Mouse (Mus musculus) activated CD4-positive, CD25-positive, alpha-beta regulatory T cell, adult 4 months (primary cell): ENCODE results near the gene Sowahd. TPM values are rescaled to one million over a fixed set of nuclear protein-coding genes. Genes with fewer than 3 reads are reported as not detected.

Experiments
- ATAC-seq: one replicate; pipeline ENCODE4 v1.8.0; 2017
- polyA plus RNA-seq, 2 experiments: library from polyadenylated mRNA; unstranded; fragments of 100-300 nt; shearing (Covaris generic); gene quantifications; one replicate each; pipeline ENCODE4 v1.2.1; 2017

Sowahd gene
- polyA plus RNA-seq, 2 experiments from 2014 or later, result not detected

DNA sequence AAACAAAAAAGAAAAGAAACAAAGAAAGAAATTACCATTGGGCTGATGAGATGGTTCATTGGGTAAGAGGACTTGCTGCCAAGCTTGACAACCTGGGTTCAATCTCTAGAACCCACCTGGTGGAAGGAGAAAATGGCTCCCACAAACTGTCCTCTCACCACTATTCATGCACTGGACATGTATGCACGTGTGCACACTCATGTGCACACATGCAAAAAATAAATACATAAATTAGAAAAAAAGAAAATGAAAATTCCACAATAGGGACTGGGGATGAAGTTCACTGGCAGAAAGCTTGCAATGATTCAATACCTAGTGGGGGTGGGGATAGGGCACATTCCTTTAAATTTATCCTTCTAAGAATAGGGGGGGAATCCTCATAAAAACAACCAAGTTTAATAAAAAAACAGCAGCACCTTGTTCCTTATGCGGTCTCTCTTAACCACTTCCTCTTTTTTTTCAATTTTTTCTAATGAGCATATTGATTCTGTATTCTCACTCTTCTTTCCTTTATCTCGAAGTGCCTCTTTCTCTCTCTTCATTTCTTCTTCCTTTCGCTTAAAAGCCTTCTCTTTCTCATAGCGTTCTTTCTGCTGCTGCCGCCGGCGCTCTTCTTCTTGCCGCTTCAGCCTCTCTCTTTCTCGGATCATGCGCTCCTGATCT, 46.6 kb downstream of the Sowahd start:
- ATAC-seq, result no peak

DNA sequence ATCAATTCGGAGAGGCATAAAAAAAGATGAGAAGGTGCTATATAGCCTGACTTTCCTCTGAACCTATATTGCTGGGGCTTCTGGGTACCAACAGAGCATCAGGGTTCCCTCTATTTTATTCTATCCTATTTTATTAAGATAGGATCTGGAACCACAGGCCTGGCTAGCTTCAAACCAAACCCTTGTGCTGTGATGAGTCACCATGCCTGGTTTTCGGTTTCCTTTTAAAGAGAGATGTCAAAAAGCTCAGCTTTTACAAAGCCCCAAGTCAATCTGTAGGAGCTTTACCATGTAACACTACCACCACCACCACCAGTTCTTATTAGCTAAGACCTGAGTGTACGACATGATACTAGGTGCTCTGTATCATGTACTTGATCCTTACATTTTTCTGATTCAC, 50.0 kb downstream of the Sowahd start:
- ATAC-seq, result no peak

Other genes starting within 250 kb of the Sowahd start
- 100 to 1,000 TPM; 134 to 158 TPM for gene Ube2a, start 174.9 kb upstream of the Sowahd start, polyA plus RNA-seq
- gene C330007P06Rik, start 174.7 kb upstream of the Sowahd start, polyA plus RNA-seq, result 10 to 100 TPM; 27.3 to 30.0 TPM
- gene Nkrf, start 145.9 kb upstream of the Sowahd start, polyA plus RNA-seq, result 1 to 10 TPM; 2.5 to 2.6 TPM
- gene Sept6, start 57.1 kb upstream of the Sowahd start, polyA plus RNA-seq, result 100 to 1,000 TPM; 146 to 160 TPM
- 1,000 to 10,000 TPM in 1 of 2 experiments, 100 to 1,000 TPM in 1; 652 to 1,206 TPM for gene Rpl39, start 36.6 kb downstream of the Sowahd start, polyA plus RNA-seq
- 10 to 100 TPM; 33.8 to 46.6 TPM for gene Upf3b, start 61.5 kb downstream of the Sowahd start, polyA plus RNA-seq
- gene Nkap, start 78.0 kb downstream of the Sowahd start, polyA plus RNA-seq, result 10 to 100 TPM; 19.3 to 27.4 TPM
- under 1 TPM in 1 of 2 experiments, not detected in 1; 0.19 TPM for gene Akap14, start 120.0 kb downstream of the Sowahd start, polyA plus RNA-seq
- 100 to 1,000 TPM; 295 to 357 TPM for gene Ndufa1, start 142.3 kb downstream of the Sowahd start, polyA plus RNA-seq
- gene Rnf113a1, start 142.4 kb downstream of the Sowahd start, polyA plus RNA-seq, result 10 to 100 TPM in 1 of 2 experiments, 1 to 10 TPM in 1; 9.5 to 10.9 TPM
- not detected for gene Gm9, start 162.2 kb downstream of the Sowahd start, polyA plus RNA-seq
- not detected for gene Rhox1, start 173.4 kb downstream of the Sowahd start, polyA plus RNA-seq
- gene Rhox2a, start 196.1 kb downstream of the Sowahd start, polyA plus RNA-seq, result not detected
- gene Rhox3a, start 201.1 kb downstream of the Sowahd start, polyA plus RNA-seq, result not detected
- not detected for gene Rhox4a, start 216.5 kb downstream of the Sowahd start, polyA plus RNA-seq